Mouse (Mus musculus) liver, embryonic 15.5 days (tissue): Measurements from ENCODE around the gene Ing1. TPM values are rescaled to one million over a fixed set of nuclear protein-coding genes. Genes with fewer than 3 reads are reported as not detected.

ENCODE experiments used
- ATAC-seq: fragments of 200-750 bp; cut with Nextera tagmentation; 2 replicates; pipeline ENCODE4 v1.8.0; 2017; ENCODE audit warnings: moderate number of reproducible peaks, mild to moderate bottlenecking, moderate library complexity; ENCODE audit not compliant: insufficient read depth
- H3K27ac ChIP-seq: fragments of 300-500 bp; sonication (generic); replicated peaks from 2 replicates; pipeline ENCODE4 v1.5.1; 2015; ENCODE audit warnings: mild to moderate bottlenecking, inconsistent platforms
- H3K27me3 ChIP-seq: fragments of 300-500 bp; sonication (generic); 2 replicates; pipeline ENCODE4 v1.6.1; 2015; ENCODE audit warnings: mild to moderate bottlenecking, inconsistent platforms
- H3K36me3 ChIP-seq: fragments of 300-500 bp; sonication (generic); replicated peaks from 2 replicates; pipeline ENCODE4 v1.6.1; 2015; ENCODE audit warnings: moderate library complexity, mild to moderate bottlenecking, inconsistent platforms
- H3K4me1 ChIP-seq: fragments of 300-500 bp; sonication (generic); replicated peaks from 2 replicates; pipeline ENCODE4 v1.6.1; 2015; ENCODE audit warnings: inconsistent platforms
- H3K4me2 ChIP-seq: fragments of 300-500 bp; sonication (generic); 2 replicates; pipeline ENCODE4 v1.6.1; 2015; ENCODE audit warnings: moderate library complexity, mild to moderate bottlenecking, inconsistent platforms
- H3K4me3 ChIP-seq: fragments of 300-500 bp; sonication (generic); replicated peaks from 2 replicates; pipeline ENCODE4 v1.5.1; 2015; ENCODE audit warnings: mild to moderate bottlenecking, inconsistent platforms
- H3K9ac ChIP-seq: fragments of 300-500 bp; sonication (generic); 2 replicates; pipeline ENCODE4 v1.6.1; 2015; ENCODE audit warnings: moderate library complexity, mild to moderate bottlenecking, inconsistent platforms
- H3K9me3 ChIP-seq: fragments of 300-500 bp; sonication (generic); replicated peaks from 2 replicates; pipeline ENCODE4 v1.6.1; 2016; ENCODE audit warnings: inconsistent platforms
- WGBS: fragments of 180-500 bp; shearing (Covaris S2); methylation state at CpG from one replicate; pipeline ENCODE4 v1.1.7; 2015; ENCODE audit warnings: mixed read lengths; ENCODE audit not compliant: insufficient replicate concordance; 5-methylcytosine and 5-hydroxymethylcytosine counted together
- polyA plus RNA-seq: library from polyadenylated mRNA; unstranded; fragments of >200 nt; fragmentation: Nextera tagmentation; extraction: Ambion mirVana; gene quantifications from 2 replicates; pipeline ENCODE4 v1.2.1, GENCODE M21; 2015

Gene Ing1
- polyA plus RNA-seq, 1 experiment from 2014 or later: 13.5 TPM

DNA sequence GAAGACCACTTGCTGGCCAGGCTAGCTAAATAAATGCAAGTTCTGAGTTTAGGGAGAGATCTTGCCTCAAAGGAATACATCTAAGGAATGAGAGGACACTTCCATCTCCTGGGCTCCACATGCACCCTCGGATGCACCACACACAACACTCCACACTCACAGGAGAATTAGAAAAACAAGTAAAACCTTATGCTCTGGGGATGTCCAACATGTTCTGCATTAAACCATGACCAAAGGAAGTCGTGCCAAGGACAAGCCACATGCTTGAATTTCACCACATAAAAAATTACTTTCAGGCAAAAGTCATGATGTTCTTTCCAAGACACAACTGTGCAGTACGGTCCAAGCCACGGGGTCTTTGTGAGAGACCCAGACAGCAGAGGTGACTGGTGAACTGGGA is 36.5 kb downstream of the Ing1 start:
- no peak for ATAC-seq
- peak overlapping the region; percentile 29; the same call in 1 of the 2 replicates for H3K4me2 ChIP-seq
- H3K9me3 ChIP-seq: no peaks in the 10 kb centered on the region
- H3K27ac ChIP-seq: no peak overlapping the region
- no peak overlapping the region for H3K9ac ChIP-seq
- H3K4me3 ChIP-seq: no peak overlapping the region
- WGBS: 47% methylated on average over 4 of the region's 4 CpGs
- H3K4me1 ChIP-seq: peaks cover 8% of the 10 kb centered on the region
- H3K36me3 ChIP-seq: no peaks in the 10 kb centered on the region
- no peaks in the 10 kb centered on the region for H3K27me3 ChIP-seq

DNA sequence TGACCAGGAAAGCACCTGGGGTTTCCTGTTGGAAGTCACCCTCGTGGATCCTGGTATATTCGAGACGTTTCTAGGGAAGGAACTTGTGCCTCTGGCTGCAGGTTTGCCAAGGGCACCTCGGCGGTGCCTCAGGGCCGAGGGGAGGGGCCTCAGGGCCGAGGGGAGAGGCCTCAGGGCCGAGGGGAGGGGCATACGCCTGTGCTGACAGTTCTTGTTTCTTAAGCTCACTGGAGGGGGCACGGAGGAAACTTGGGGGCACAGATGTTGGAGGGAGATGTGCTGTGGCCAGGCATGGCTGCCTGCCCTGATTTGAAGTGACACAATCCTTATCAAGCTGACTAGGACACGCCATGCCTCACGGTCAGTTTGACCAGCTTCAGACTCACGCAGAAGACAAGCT is 36.9 kb downstream of the Ing1 start:
- Histone ChIP-seq H3K36me3 (no peaks in the 10 kb centered on the region), H3K4me1 (peaks cover 8% of the 10 kb centered on the region), H3K27ac (no peak overlapping the region), H3K9me3 (no peaks in the 10 kb centered on the region), H3K27me3 (no peaks in the 10 kb centered on the region), H3K9ac (no peak overlapping the region), H3K4me2 (peak overlapping the region; percentile 29; the same call in 1 of the 2 replicates), H3K4me3 (no peak overlapping the region)
- ATAC-seq: 0 out of 2 replicates have a peak, but pooled peaks have one; percentile 34
- 12% methylated on average over 13 of the region's 13 CpGs for WGBS

DNA sequence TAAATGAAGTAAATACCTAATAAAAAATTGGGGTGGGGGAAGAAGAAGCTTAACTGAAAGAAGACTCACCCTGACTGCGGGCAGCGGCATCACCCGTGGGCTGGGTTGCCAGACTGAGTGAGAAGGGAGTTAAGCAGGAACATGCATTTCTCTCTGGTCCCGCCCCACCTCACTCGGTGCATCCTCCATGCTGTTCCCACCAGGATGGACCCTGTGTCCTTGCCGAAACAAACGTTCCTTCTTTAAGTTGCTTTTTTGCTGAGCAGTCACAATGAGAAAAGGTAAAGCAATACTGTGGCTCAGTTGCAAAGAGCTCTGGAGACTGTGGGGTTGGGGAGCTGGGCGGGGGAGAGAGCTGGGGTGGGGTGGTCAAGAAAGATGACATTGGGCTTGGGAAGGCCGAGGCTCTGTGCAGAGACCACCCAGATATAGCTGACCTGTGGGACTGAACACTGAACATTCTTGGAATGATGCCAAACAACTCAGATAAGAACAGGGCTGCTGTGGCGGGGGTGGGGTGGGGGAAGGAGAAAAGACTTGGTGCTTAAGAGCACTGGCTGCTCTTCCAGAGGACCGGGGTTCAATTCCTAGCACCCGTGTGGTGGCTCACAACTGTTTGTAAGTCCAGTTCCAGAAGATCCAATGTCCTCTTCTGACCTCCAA is 38.0 kb downstream of the Ing1 start:
- Histone ChIP-seq H3K27ac (no peak overlapping the region), H3K9ac (no peak overlapping the region), H3K4me1 (peaks cover 8% of the 10 kb centered on the region), H3K4me3 (no peak overlapping the region), H3K27me3 (no peaks in the 10 kb centered on the region), H3K4me2 (no peak overlapping the region), H3K9me3 (no peaks in the 10 kb centered on the region), H3K36me3 (no peaks in the 10 kb centered on the region)
- WGBS: 49% methylated on average over 12 of the region's 12 CpGs
- no peak for ATAC-seq

DNA sequence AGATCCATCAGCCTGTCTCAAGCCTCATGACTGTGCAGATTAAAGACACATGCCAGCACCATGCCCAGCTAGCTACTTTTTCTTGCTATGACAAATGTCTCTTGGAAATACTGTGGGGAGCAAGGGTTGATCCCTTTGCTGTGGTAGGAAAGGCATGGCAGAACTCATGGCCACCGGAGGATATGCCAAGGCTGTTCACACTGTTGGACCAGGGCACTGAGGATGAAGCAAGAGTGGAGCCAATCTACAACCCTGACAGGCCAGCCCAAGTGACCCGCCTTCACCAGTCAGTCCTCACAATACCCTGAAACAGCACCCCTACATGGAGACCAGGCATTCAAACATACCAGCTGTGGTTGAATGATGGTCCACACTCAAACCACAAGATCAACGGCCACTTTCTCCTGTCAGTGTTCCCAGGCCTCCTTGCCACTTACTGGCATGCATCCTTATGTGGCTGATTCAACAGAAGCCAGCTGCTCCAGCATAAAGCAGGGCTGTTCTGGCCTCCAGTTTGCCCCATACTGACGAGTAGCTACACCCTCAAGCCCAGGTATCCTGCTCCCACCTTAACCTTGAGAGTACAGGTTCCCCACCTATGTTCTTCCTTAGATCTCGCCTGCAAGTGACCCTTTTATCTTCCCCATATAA is 45.1 kb downstream of the Ing1 start:
- 52% methylated on average over 5 of the region's 5 CpGs for WGBS
- Histone ChIP-seq H3K4me2 (no peak overlapping the region), H3K27ac (no peak overlapping the region), H3K27me3 (no peaks in the 10 kb centered on the region), H3K9ac (no peak overlapping the region), H3K36me3 (0 out of 2 replicates have a peak, but pooled peaks cover 3% of the 10 kb centered on the region), H3K4me3 (no peak overlapping the region), H3K4me1 (no peaks in the 10 kb centered on the region), H3K9me3 (no peaks in the 10 kb centered on the region)
- ATAC-seq: no peak

DNA sequence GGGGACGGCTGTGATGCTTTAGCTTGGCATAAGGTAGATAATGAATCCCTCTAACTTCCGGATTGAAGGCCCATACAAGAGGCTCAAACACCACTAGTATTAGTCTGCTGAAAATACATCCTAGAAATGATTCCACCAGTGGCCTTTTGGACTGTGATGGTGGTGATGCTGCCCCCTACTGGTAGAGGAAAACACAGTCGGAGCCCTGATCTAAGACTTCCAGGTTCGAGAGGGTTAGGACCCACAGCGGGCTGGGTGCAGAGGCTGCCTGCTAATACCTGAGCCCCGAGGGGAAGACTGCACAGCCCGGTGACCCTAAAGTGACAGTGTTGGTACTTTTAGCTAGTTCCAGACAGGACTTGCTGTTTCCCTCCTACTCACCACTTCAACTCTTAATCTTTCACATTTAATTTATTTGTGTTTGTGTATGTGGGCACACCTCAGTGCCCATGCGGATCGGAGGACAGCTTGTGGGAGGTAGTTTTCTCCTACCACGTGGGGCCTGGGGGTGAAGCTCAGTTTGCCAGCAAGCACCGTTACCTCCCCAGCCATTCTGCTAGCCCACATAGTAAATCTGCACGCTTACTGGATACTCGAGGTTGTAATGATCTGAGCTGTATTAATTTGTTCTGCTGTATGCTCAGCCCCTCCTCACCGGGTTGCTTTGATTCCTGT is 46.8 kb downstream of the Ing1 start:
- Histone ChIP-seq H3K27me3 (no peaks in the 10 kb centered on the region), H3K4me1 (no peaks in the 10 kb centered on the region), H3K9ac (no peak overlapping the region), H3K36me3 (0 out of 2 replicates have a peak, but pooled peaks cover 4% of the 10 kb centered on the region), H3K27ac (no peak overlapping the region), H3K4me2 (no peak overlapping the region), H3K4me3 (no peak overlapping the region), H3K9me3 (no peaks in the 10 kb centered on the region)
- ATAC-seq: no peak
- WGBS: 39% methylated on average over 14 of the region's 14 CpGs

DNA sequence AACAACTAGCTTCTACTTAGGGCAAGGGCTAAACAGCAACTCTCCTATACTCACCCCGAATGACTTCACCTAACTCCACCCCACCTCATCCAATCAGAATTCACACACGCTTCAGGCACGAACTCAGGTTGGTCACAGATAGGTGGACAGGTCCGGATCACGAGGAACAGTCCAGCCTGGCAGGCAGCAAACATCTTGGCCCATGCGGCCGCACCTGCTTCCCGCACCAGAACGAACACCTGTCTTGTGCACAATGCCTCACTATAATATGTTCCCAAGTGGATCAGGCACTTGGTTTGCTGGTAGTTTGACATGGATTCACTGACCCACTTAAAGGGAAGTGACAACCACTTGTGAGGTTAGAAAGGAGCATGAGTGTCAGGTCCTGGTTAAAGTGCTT is 53.5 kb downstream of the Ing1 start:
- Histone ChIP-seq H3K4me2 (no peak overlapping the region), H3K9ac (no peak overlapping the region), H3K27me3 (no peaks in the 10 kb centered on the region), H3K4me3 (no peak overlapping the region), H3K4me1 (no peaks in the 10 kb centered on the region), H3K9me3 (no peaks in the 10 kb centered on the region), H3K27ac (no peak overlapping the region), H3K36me3 (peaks cover 53% of the 10 kb centered on the region)
- no peak for ATAC-seq
- WGBS: 88% methylated on average over 9 of the region's 9 CpGs

Other genes with a start within 250 kb of the Ing1 start
- 7.9 and 9.1 TPM in 2 replicates for gene Col4a2, start 242.8 kb upstream of the Ing1 start, polyA plus RNA-seq
- 20.5 and 27.6 TPM in 2 replicates for gene Col4a1, start 242.7 kb upstream of the Ing1 start, polyA plus RNA-seq
- 5.8 and 6.9 TPM in 2 replicates for gene Rab20, start 76.9 kb upstream of the Ing1 start, polyA plus RNA-seq
- gene Naxd, start 58.1 kb upstream of the Ing1 start, polyA plus RNA-seq: 37.1 and 40.1 TPM in 2 replicates
- 12.3 and 15.1 TPM in 2 replicates for gene Cars2, start 4.8 kb upstream of the Ing1 start, polyA plus RNA-seq
- 22.1 and 23.7 TPM in 2 replicates for gene Ankrd10, start 80.2 kb downstream of the Ing1 start, polyA plus RNA-seq
- gene 1700016D06Rik, start 145.5 kb downstream of the Ing1 start, polyA plus RNA-seq: not detected in 2 replicates
- 9.5 and 11.0 TPM in 2 replicates for gene Arhgef7, start 172.2 kb downstream of the Ing1 start, polyA plus RNA-seq